Mouse (Mus musculus): ENCODE measurements around the gene Herc3.

GRCm38 (mm10) chr6:58916498-58916897, 85.2 kb downstream of the Herc3 start:
- no peak for TF ChIP-seq ZNF384 (IDR thresholded peaks at IDR 0.05; ENCODE audit: low read depth, low read length)
- no peak for TF ChIP-seq HCFC1 (IDR thresholded peaks at IDR 0.05; ENCODE audit: borderline replicate concordance, insufficient read depth, low read length)
- no peak for TF ChIP-seq ZC3H11A (IDR thresholded peaks at IDR 0.05; ENCODE audit: borderline replicate concordance, low read depth, low read length)
- no peak for TF ChIP-seq MAFK (IDR thresholded peaks at IDR 0.05; ENCODE audit: insufficient read depth, low read depth, low read length)
- TF ChIP-seq CHD2 (IDR thresholded peaks at IDR 0.05; ENCODE audit: low read depth, low read length) = no peak
